Mouse (Mus musculus) stomach, embryonic 15.5 days (tissue): ENCODE measurements around the gene Elavl1. TPM values are rescaled to one million over a fixed set of nuclear protein-coding genes. Genes with fewer than 3 reads are reported as not detected.

Experiments
- ATAC-seq: fragments of 200-750 bp; cut with Nextera tagmentation; 2 replicates; pipeline ENCODE4 v1.8.0; 2017; ENCODE audit warnings: low read depth, moderate number of reproducible peaks, moderate TSS enrichment; ENCODE audit not compliant: insufficient read depth, low FRiP score
- H3K27ac ChIP-seq: fragments of 300-500 bp; sonication (generic); 2 replicates; pipeline ENCODE4 v1.5.1; 2015; ENCODE audit warnings: mild to moderate bottlenecking, inconsistent platforms
- H3K27me3 ChIP-seq: fragments of 300-500 bp; sonication (generic); replicated peaks from 2 replicates; pipeline ENCODE4 v1.6.1; 2015; ENCODE audit warnings: inconsistent platforms
- H3K36me3 ChIP-seq: fragments of 300-500 bp; sonication (generic); 2 replicates; pipeline ENCODE4 v1.6.1; 2015; ENCODE audit warnings: inconsistent platforms
- H3K4me1 ChIP-seq: fragments of 300-500 bp; sonication (generic); 2 replicates; pipeline ENCODE4 v1.6.1; 2015; ENCODE audit warnings: inconsistent platforms
- H3K4me2 ChIP-seq: fragments of 300-500 bp; sonication (generic); 2 replicates; pipeline ENCODE4 v1.6.1; 2015; ENCODE audit warnings: mild to moderate bottlenecking, inconsistent platforms
- H3K4me3 ChIP-seq: fragments of 300-500 bp; sonication (generic); replicated peaks from 2 replicates; pipeline ENCODE4 v1.5.1; 2015; ENCODE audit warnings: inconsistent platforms
- H3K9ac ChIP-seq: fragments of 300-500 bp; sonication (generic); 2 replicates; pipeline ENCODE4 v1.6.1; 2015; ENCODE audit warnings: inconsistent platforms
- H3K9me3 ChIP-seq: fragments of 300-500 bp; sonication (generic); 2 replicates; pipeline ENCODE4 v1.6.1; 2016; ENCODE audit warnings: inconsistent platforms
- WGBS: fragments of 180-500 bp; shearing (Covaris S2); methylation state at CpG from one replicate; pipeline ENCODE4 v1.1.7; 2015; 5-methylcytosine and 5-hydroxymethylcytosine counted together
- polyA plus RNA-seq: library from polyadenylated mRNA; unstranded; fragments of >200 nt; fragmentation: Nextera tagmentation; extraction: Ambion mirVana; gene quantifications from 2 replicates; pipeline ENCODE4 v1.2.1, GENCODE M21; 2015

Elavl1 gene
- polyA plus RNA-seq, 1 experiment from 2014 or later: 215 TPM

DNA sequence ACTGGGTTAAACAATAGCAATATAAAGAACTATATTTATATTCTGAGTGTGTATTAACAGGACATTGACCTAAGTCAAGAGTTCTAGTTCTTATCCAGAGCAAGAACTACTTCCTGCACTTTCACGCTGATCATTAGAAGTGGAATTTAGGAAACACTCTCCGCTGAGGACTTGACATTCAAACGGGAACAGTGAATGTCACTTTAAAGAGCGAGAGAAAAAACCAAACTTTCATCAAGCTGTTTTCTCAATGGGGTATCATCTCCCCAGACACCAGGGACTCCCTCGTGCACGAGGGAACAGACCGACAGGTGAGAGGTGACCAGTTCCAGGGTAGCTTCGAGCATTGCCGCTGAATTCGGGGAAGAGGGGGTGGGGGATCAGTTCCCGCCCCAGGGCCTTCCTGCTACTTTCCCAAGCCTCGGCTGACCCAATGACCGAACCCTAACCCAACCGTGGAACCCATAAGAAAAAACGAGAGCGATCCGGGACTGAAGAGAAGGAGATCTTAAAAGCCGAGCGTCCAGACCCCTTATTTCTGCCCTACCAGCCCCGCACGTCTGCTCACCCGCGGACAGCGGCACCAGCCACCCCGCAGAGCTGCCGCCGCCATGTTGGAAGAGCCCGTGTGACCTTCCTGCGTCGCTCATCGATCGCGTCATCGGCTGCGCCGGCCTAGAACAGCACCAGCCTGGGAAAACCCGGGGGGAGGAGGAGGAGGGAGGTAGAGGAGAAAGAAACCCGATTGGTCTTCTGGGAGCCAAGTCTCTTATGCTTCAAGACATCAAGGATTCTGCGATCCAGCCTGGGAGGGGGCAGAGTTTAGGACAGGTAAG lies 49.7 kb downstream of the Elavl1 start, which contains the start of gene Timm44:
Gene Timm44 (minus strand): TSS at position 639 of the 836 bp plus-strand sequence.
- Histone ChIP-seq H3K36me3 (peaks cover 13% of the 10 kb centered on the region; the same call in 1 of the 2 replicates), H3K4me2 (peak within 1 kb of the TSS; percentile 66), H3K4me3 (peak within 1 kb of the TSS; percentile 86), H3K4me1 (peaks cover 8% of the 10 kb centered on the region; the same call in 1 of the 2 replicates), H3K27ac (peak within 1 kb of the TSS; percentile 41), H3K9me3 (no peaks in the 10 kb centered on the region), H3K27me3 (no peaks in the 10 kb centered on the region), H3K9ac (peak within 1 kb of the TSS; percentile 71)
- peak; percentile 96 for ATAC-seq
- WGBS: under 1% methylated on average over 39 of the region's 39 CpGs

DNA sequence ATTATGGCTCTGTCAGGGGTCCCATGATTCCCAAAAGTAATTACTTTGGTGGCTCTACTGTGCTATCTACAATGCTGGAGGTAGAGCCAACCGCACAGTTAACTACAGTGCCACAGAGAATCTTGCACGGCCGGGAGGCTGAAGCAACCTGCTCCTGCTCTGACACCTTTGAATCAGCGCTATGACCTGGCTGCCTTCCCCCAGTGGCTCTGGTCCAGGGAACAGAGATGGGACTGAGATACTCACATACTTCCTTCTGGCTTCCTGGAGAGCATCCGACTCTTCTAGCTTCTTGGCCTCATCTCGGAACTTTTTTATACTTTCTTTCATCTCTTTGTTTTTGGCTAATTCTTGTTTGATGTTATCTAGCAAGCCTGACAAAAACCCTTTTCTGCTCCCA lies 55.6 kb downstream of the Elavl1 start:
- no peak overlapping the region for H3K4me2 ChIP-seq
- H3K4me1 ChIP-seq: 0 out of 2 replicates have a peak, but pooled peaks cover 3% of the 10 kb centered on the region
- no peak overlapping the region for H3K27ac ChIP-seq
- H3K36me3 ChIP-seq: peaks cover 53% of the 10 kb centered on the region
- no peak for ATAC-seq
- H3K9ac ChIP-seq: no peak overlapping the region
- WGBS: 90% methylated on average over 6 of the region's 6 CpGs
- no peaks in the 10 kb centered on the region for H3K9me3 ChIP-seq
- H3K4me3 ChIP-seq: no peak overlapping the region
- no peaks in the 10 kb centered on the region for H3K27me3 ChIP-seq

DNA sequence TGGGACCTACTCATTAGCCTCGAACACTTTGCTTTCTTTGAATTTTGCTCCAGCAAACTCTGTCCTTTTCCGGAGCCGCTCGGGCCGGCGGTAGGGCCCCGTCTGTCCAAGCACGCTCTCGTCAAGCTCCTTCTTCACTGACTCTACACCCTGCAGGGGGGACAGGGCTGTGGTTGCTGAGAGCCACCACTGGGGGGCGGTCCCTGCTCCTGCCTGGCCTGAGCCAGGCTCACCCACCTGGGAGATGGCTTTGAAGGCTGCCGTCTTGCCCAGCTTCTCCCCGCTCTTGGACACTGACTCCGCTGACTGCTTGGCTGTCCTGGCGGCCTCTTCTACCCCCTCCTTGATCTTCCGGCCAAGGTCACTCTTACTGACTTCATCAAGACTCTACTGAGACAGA lies 57.6 kb downstream of the Elavl1 start:
- peak; percentile 54; the same call in 1 of the 2 replicates for ATAC-seq
- Histone ChIP-seq H3K36me3 (peaks cover 54% of the 10 kb centered on the region), H3K27me3 (no peaks in the 10 kb centered on the region), H3K27ac (no peak overlapping the region), H3K9ac (no peak overlapping the region), H3K4me2 (no peak overlapping the region), H3K9me3 (no peaks in the 10 kb centered on the region), H3K4me3 (no peak overlapping the region), H3K4me1 (no peaks in the 10 kb centered on the region)
- 75% methylated on average over 15 of the region's 15 CpGs for WGBS

DNA sequence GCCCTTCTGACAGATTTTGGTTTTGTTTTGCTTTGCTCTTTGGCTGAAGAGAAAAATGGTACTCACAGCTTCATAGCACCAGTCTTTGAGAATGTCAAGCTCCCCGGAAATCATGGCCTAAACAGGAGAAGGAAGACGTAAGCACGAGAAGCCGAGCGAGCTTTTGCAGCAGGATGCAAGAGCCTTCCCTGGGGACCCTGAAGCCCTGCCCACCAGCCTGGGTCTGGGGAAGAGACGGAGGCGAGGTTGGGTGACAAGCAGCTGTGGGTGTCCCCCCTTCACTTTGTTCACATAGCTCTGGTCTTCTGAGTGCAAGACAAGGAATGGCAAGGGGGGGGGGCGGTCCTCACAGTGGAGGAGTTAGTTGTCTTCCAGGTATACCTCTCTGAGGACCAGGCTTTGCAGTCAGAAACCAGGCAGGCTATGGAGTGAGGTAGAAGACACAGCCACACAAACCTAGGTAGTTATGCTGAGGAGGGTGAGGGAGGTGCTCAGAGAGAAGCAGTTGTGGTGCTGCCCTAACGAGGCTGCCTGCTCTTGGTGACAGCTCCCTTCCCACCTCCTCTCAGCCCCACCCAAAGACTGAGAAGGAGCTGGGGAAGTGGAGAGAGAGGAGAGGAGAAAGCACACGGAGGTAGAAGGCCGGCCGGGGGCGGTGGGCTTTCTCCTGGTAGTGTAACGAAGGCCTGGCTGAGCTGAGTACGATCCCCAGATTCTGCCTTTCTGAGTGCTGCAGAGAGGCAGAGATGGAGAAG lies 59.9 kb downstream of the Elavl1 start:
- H3K27ac ChIP-seq: no peak overlapping the region
- H3K4me3 ChIP-seq: no peak overlapping the region
- WGBS: 88% methylated on average over 15 of the region's 15 CpGs
- no peaks in the 10 kb centered on the region for H3K9me3 ChIP-seq
- ATAC-seq: no peak
- H3K4me1 ChIP-seq: no peaks in the 10 kb centered on the region
- H3K9ac ChIP-seq: no peak overlapping the region
- peaks cover 70% of the 10 kb centered on the region for H3K36me3 ChIP-seq
- H3K4me2 ChIP-seq: no peak overlapping the region
- H3K27me3 ChIP-seq: no peaks in the 10 kb centered on the region

DNA sequence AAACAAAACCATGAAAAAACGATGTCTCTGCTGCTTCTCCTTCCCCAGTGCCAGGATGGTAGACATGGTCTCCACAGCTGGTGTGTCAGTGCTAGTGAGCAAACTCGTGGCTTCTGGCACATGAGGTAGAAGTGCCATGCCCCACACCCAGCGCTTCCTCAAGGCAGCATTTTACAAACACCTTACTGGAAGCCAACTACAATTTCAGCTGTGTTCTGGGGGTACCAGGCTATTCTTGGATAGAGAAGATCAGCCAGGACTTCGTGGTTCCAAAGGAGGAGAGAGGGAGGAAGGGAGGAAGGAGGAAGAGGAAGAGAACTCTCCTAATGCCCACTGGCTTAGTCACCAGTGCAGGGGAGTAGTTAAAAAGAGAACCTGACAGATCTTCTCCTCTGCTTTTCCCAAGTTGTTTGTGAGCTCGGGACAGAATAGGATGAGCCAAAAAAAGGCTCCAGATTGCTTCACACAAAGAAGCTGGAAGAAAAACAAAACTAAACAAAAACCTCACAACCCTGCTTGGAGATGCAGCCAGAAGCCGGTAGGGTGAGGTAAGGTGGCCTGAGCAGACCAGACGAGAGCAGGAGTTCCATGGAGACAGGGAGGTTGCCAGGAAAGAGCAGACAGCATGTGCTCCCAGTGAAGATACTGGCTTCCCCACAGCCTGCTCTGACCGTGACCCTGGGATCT lies 62.0 kb downstream of the Elavl1 start:
- Histone ChIP-seq H3K9me3 (no peaks in the 10 kb centered on the region), H3K9ac (no peak overlapping the region), H3K4me3 (no peak overlapping the region), H3K4me2 (no peak overlapping the region), H3K36me3 (peaks cover 68% of the 10 kb centered on the region), H3K4me1 (peaks cover 7% of the 10 kb centered on the region; the same call in 1 of the 2 replicates), H3K27me3 (no peaks in the 10 kb centered on the region), H3K27ac (no peak overlapping the region)
- 85% methylated on average over 8 of the region's 8 CpGs for WGBS
- no peak for ATAC-seq

DNA sequence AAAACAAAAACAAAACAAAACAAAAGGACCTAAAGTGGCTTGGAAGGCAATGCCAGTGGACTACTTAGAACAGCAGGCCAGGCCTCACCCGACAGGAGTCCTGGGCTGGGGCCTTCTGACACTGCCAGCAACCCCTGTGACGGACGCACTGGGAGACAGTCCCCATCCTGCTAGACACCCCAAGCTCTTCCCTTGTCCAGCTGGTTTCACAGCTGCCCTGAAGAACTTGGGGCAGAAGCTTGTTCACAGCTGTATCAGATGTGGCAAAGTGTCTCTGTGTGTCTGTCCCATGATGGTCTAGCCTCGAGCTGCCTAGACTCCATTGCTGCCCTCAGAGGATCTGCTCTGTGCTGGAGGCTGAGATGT lies 65.4 kb downstream of the Elavl1 start:
- Histone ChIP-seq H3K4me1 (peaks cover 16% of the 10 kb centered on the region), H3K9ac (no peak overlapping the region), H3K27ac (no peak overlapping the region; the same call in 1 of the 2 replicates), H3K9me3 (no peaks in the 10 kb centered on the region), H3K4me3 (no peak overlapping the region), H3K27me3 (no peaks in the 10 kb centered on the region), H3K36me3 (peaks cover 55% of the 10 kb centered on the region), H3K4me2 (no peak overlapping the region)
- 77% methylated on average over 4 of the region's 4 CpGs for WGBS
- no peak for ATAC-seq

DNA sequence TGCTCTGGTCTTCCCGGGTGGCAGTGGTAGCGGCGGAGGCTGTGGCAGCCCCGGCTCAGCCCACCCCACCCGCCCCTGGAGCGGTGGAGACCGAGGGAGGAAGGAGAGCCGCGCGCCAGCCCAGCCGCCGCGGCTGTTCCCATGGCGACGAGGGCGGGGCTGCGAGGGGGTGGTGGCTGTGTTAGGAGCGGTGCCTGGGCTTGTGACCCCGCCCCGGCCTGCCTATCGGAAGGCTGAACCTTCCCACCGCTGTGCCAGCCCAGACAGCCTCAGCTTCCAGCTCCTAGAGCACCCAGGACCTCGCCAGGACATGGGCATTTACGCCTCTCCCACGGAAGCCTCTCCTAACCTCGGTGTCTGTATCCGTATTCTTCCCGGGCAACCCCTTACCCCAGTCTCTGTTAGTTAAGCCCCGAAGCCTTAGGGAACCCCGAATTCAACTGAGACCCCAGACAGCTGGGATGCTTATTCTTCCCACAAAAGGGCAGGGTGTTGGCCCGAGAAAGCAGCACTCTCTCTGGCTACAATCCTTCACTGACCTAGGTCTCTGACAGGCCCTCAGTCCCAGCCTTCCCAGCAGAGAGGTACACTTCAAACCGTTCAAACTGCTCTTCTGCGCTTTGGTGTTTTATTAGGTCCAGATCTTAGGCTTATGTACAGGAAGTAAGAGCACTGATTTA lies 65.9 kb downstream of the Elavl1 start, which contains the start of gene Ctxn1:
Gene Ctxn1 (minus strand): TSS at position 150 of the 680 bp plus-strand sequence.
- Histone ChIP-seq H3K4me3 (peak within 1 kb of the TSS; percentile 72), H3K9me3 (no peaks in the 10 kb centered on the region), H3K4me2 (peak within 1 kb of the TSS; percentile 85), H3K27ac (peak within 1 kb of the TSS; percentile 79), H3K4me1 (peaks cover 18% of the 10 kb centered on the region), H3K36me3 (peaks cover 56% of the 10 kb centered on the region), H3K9ac (peak within 1 kb of the TSS; percentile 67), H3K27me3 (no peaks in the 10 kb centered on the region)
- 8% methylated on average over 20 of the region's 33 CpGs for WGBS
- ATAC-seq: peak; percentile 94

DNA sequence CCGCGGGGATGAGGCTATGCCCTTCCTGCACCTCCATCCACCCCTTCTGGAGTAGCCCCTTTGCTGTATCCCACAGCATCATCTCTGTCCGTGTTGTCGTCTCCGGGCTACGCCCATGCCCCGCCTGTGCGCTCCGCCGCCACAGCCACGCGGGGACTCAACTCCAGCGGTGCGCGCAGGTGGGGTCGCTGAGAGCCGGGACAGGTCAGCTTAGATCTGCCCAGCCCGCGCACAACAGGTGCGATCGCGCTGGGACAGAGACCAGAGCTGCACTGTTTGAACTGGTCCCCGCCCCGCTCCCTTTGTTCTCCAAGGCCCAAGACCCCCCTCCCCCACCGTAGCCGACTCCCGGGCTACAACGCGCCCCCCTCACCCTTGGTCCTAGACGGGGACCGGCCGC lies 66.5 kb downstream of the Elavl1 start:
- H3K9ac ChIP-seq: peak overlapping the region; percentile 67
- no peaks in the 10 kb centered on the region for H3K27me3 ChIP-seq
- under 1% methylated on average over 31 of the region's 32 CpGs for WGBS
- peaks cover 51% of the 10 kb centered on the region for H3K36me3 ChIP-seq
- peaks cover 21% of the 10 kb centered on the region for H3K4me1 ChIP-seq
- peak; percentile 56 for ATAC-seq
- no peaks in the 10 kb centered on the region for H3K9me3 ChIP-seq
- peak overlapping the region; percentile 85 for H3K4me2 ChIP-seq
- H3K27ac ChIP-seq: peak overlapping the region; percentile 79
- H3K4me3 ChIP-seq: peak overlapping the region; percentile 72

DNA sequence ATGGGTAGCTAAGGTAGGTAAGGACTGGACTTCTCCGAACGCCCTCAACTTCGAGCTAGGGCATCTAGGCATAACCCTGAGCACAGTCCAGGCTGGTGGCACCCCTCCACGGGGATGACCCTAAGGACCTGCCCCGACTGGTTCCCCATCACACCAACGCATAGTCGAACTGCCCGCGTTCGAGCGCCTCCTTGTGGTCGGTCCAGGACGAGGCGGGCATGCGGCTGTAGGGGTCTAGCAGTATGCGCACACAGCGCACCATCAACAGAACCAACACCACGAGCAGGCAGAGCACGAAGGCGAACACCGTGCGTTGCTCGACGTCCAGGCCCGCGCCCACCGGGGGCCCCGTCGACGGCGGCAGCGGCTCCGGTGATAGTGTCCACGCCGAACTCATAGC lies 67.0 kb downstream of the Elavl1 start:
- ATAC-seq: peak; percentile 51
- Histone ChIP-seq H3K9ac (peak overlapping the region; percentile 67), H3K36me3 (peaks cover 48% of the 10 kb centered on the region), H3K4me1 (peaks cover 21% of the 10 kb centered on the region), H3K4me2 (peak overlapping the region; percentile 85), H3K27ac (peak overlapping the region; percentile 79), H3K4me3 (peak overlapping the region; percentile 72), H3K27me3 (no peaks in the 10 kb centered on the region), H3K9me3 (no peaks in the 10 kb centered on the region)
- 3% methylated on average over 35 of the region's 35 CpGs for WGBS

DNA sequence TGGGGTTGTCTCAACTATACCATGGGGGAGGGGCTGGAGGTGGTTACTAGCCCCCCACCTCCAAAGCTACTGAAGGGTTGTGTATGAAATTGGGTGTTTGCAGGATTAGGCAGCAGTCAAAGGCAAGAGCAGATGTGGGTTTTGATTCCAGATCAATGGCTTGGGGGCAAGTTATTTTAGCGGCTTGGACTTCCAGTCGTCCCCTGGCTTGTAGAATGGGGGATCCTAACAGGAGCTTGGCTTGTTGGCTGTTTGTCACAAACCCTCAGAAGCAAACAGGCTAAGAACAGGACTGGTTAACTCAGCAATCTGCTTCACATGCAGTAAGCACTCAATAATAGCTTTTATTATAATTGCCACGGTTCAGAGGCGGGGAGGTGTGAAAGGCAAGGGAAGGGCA lies 67.9 kb downstream of the Elavl1 start:
- Histone ChIP-seq H3K4me2 (peak overlapping the region; percentile 85), H3K9me3 (no peaks in the 10 kb centered on the region), H3K4me1 (peaks cover 25% of the 10 kb centered on the region), H3K27me3 (no peaks in the 10 kb centered on the region), H3K36me3 (peaks cover 44% of the 10 kb centered on the region), H3K27ac (peak overlapping the region; percentile 52), H3K9ac (no peak overlapping the region), H3K4me3 (0 out of 2 replicates have a peak overlapping the region, but pooled peaks have one; percentile 72)
- no peak for ATAC-seq
- WGBS: 78% methylated on average over 4 of the region's 4 CpGs

DNA sequence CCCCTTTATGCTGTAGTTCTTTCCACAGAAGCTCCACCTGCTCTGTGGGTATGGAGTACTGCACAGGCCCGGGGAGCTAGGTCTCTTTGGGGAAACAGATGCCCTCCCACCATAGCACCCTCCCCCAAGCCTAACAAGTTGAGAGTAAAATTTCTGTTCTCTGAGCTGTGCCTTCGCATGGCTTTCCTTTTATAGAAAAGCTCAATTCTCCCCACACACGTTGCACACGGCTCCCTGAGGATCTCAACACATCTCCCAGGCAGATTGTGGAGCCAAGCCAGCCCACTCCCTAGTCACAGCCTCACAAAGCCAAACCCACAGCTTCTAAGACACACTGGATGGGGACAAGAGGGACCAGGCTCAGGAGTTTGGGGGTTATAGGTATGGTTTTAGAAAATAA lies 68.3 kb downstream of the Elavl1 start:
- no peak for ATAC-seq
- no peak overlapping the region for H3K4me3 ChIP-seq
- WGBS: 44% methylated on average over 4 of the region's 4 CpGs
- no peak overlapping the region for H3K4me2 ChIP-seq
- no peaks in the 10 kb centered on the region for H3K27me3 ChIP-seq
- peaks cover 42% of the 10 kb centered on the region for H3K36me3 ChIP-seq
- no peak overlapping the region for H3K9ac ChIP-seq
- H3K27ac ChIP-seq: peak overlapping the region; percentile 60
- peaks cover 27% of the 10 kb centered on the region for H3K4me1 ChIP-seq
- no peaks in the 10 kb centered on the region for H3K9me3 ChIP-seq
